Mouse (Mus musculus) kidney, adult 2 months (tissue): ENCODE results near the gene Zfp445.

ENCODE experiments used
- CTCF ChIP-seq: fragments of 200-500 bp; conservative IDR thresholded peaks from 2 replicates; pipeline ENCODE4 v1.5.1; 2011; ENCODE audit warnings: low read depth, mild to moderate bottlenecking, control low read depth, low read length, moderate library complexity, mixed read lengths; ENCODE audit not compliant: insufficient read depth, insufficient read length
- POLR2A ChIP-seq: fragments of 200-500 bp; IDR thresholded peaks from one replicate; pipeline ENCODE4 v1.6.1; 2011; ENCODE audit warnings: low read depth, low read length, control low read depth

DNA sequence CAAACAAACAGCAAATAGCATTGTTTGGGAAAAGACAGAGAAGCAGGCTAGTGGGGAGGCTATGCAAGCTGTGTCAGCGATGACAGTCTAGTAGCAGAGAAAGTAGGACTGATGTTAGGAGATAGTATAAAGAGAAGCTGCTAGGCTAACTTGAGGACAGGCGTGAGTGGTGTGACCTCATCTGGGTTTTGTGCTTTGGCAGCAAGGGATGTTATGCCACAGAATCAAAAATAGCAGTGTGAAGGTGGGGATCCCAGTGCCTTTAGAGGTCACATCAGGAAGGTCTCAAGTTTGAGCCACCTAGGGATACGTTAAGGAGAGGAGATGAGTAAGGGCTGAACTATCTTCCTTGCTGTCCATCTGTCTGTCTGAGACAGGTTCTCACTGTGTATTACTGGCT is 55.6 kb downstream of the Zfp445 start:
- TF ChIP-seq CTCF (no peak), POLR2A (no peak)
